Mouse (Mus musculus) brain, embryonic 14.5 days (tissue): ENCODE data around the gene Fbxl21.

ENCODE experiments used
- CTCF ChIP-seq: fragments of 200-500 bp; IDR thresholded peaks from 2 replicates; pipeline ENCODE4 v1.5.1; 2012; ENCODE audit warnings: inconsistent platforms, mild to moderate bottlenecking, moderate library complexity, borderline replicate concordance; ENCODE audit not compliant: insufficient read depth, insufficient read length; ENCODE audit errors: extremely low read depth
- POLR2A ChIP-seq: fragments of 200-500 bp; IDR thresholded peaks from 2 replicates; pipeline ENCODE4 v1.6.1; 2012; ENCODE audit warnings: mild to moderate bottlenecking, inconsistent platforms, borderline replicate concordance; ENCODE audit not compliant: poor library complexity, insufficient read depth, insufficient read length, severe bottlenecking; ENCODE audit errors: extremely low read depth

DNA sequence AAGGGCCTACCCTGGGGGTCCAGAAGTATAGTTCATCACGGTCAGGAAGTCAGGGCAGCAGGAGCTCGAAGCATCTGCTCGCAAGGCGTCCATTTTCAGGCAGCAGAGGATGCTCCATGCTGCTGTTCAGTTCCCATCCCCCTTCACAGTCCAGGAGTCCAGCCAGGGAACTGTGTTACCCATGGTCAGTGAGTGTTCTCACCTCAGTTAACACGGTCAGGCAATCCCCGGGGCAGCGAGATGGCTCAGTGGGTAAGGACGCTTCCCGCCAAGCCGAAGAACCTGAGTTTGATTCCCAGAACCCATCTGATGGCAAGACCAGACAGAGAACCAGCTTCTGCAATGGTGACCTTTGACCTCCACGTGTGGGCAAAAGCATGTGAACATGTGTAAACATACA lies 6.0 kb downstream of the Fbxl21 start:
- TF ChIP-seq POLR2A (no peak), CTCF (no peak)
